Mouse (Mus musculus): ENCODE data around the gene Cd37. TPM values are rescaled to one million over a fixed set of nuclear protein-coding genes. Genes with fewer than 3 reads are reported as not detected.

Gene Cd37
- polyA plus RNA-seq, 1 experiment from 2014 or later: 3.0 TPM

GRCm38 (mm10) chr7:45196176-45196535, 42.8 kb downstream of the Cd37 start:
- Histone ChIP-seq H3K4me2 (ENCODE audit: low read depth, low read length) (no peak overlapping the region), H3K4me3 (ENCODE audit: low read length) (no peak overlapping the region), H3K9ac (ENCODE audit: low read length) (no peak overlapping the region), H3K36me3 (ENCODE audit: control insufficient read depth, insufficient read depth, low read length) (no peaks in the 10 kb centered on the region), H3K27me3 (ENCODE audit: control insufficient read depth, insufficient read depth, low read depth, low read length) (0 out of 2 replicates have a peak, but pooled peaks cover 3% of the 10 kb centered on the region), H3K9me3 (ENCODE audit: control insufficient read depth, low read length) (no peaks in the 10 kb centered on the region), H3K4me1 (replicated peaks; ENCODE audit: control insufficient read depth, insufficient read depth, low read length) (no peaks in the 10 kb centered on the region; the same call in 1 of the 2 replicates), H3K27ac (ENCODE audit: low read length) (no peak overlapping the region)
- no peak for ATAC-seq (ENCODE audit: low read depth)
- 72% methylated on average over 4 of the region's 4 CpGs for WGBS

GRCm38 (mm10) chr7:45195341-45196175, 43.4 kb downstream of the Cd37 start:
- Histone ChIP-seq H3K27me3 (ENCODE audit: control insufficient read depth, insufficient read depth, low read depth, low read length) (0 out of 2 replicates have a peak, but pooled peaks cover 3% of the 10 kb centered on the region), H3K27ac (ENCODE audit: low read length) (no peak overlapping the region), H3K4me1 (replicated peaks; ENCODE audit: control insufficient read depth, insufficient read depth, low read length) (no peaks in the 10 kb centered on the region; the same call in 1 of the 2 replicates), H3K9ac (ENCODE audit: low read length) (no peak overlapping the region), H3K4me2 (ENCODE audit: low read depth, low read length) (no peak overlapping the region), H3K4me3 (ENCODE audit: low read length) (no peak overlapping the region), H3K9me3 (ENCODE audit: control insufficient read depth, low read length) (no peaks in the 10 kb centered on the region), H3K36me3 (ENCODE audit: control insufficient read depth, insufficient read depth, low read length) (no peaks in the 10 kb centered on the region)
- ATAC-seq (ENCODE audit: low read depth): no peak
- 43% methylated on average over 13 of the region's 13 CpGs for WGBS

- Histone ChIP-seq H3K4me2 (ENCODE audit: low read depth, low read length) (no peak overlapping the region), H3K9ac (ENCODE audit: low read length) (no peak overlapping the region), H3K27ac (ENCODE audit: low read length) (no peak overlapping the region), H3K27me3 (ENCODE audit: control insufficient read depth, insufficient read depth, low read depth, low read length) (peaks cover 7% of the 10 kb centered on the region), H3K4me1 (replicated peaks; ENCODE audit: control insufficient read depth, insufficient read depth, low read length) (no peaks in the 10 kb centered on the region; the same call in 1 of the 2 replicates), H3K9me3 (ENCODE audit: control insufficient read depth, low read length) (no peaks in the 10 kb centered on the region), H3K36me3 (ENCODE audit: control insufficient read depth, insufficient read depth, low read length) (no peaks in the 10 kb centered on the region), H3K4me3 (ENCODE audit: low read length) (no peak overlapping the region)
- WGBS: 68% methylated on average over 17 of the region's 17 CpGs
- no peak for ATAC-seq (ENCODE audit: low read depth)
Measured at GRCm38 (mm10) chr7:45193871-45194785, 44.8 kb downstream of the Cd37 start.

- H3K9me3 ChIP-seq (ENCODE audit: control insufficient read depth, low read length): no peaks in the 10 kb centered on the region
- no peak overlapping the region for H3K9ac ChIP-seq (ENCODE audit: low read length)
- H3K4me3 ChIP-seq (ENCODE audit: low read length): no peak overlapping the region
- H3K36me3 ChIP-seq (ENCODE audit: control insufficient read depth, insufficient read depth, low read length): no peaks in the 10 kb centered on the region
- no peak overlapping the region for H3K4me2 ChIP-seq (ENCODE audit: low read depth, low read length)
- no peak for ATAC-seq (ENCODE audit: low read depth)
- peaks cover 12% of the 10 kb centered on the region for H3K27me3 ChIP-seq (ENCODE audit: control insufficient read depth, insufficient read depth, low read depth, low read length)
- H3K27ac ChIP-seq (ENCODE audit: low read length): no peak overlapping the region
- 53% methylated on average over 5 of the region's 5 CpGs for WGBS
- H3K4me1 ChIP-seq (replicated peaks; ENCODE audit: control insufficient read depth, insufficient read depth, low read length): no peaks in the 10 kb centered on the region; the same call in 1 of the 2 replicates
Measured at GRCm38 (mm10) chr7:45193406-45193805, 45.5 kb downstream of the Cd37 start.

GRCm38 (mm10) chr7:45192585-45193310, 46.2 kb downstream of the Cd37 start:
- no peak overlapping the region for H3K4me3 ChIP-seq (ENCODE audit: low read length)
- H3K27me3 ChIP-seq (ENCODE audit: control insufficient read depth, insufficient read depth, low read depth, low read length): peaks cover 13% of the 10 kb centered on the region
- no peaks in the 10 kb centered on the region for H3K36me3 ChIP-seq (ENCODE audit: control insufficient read depth, insufficient read depth, low read length)
- no peak for ATAC-seq (ENCODE audit: low read depth)
- no peak overlapping the region for H3K9ac ChIP-seq (ENCODE audit: low read length)
- 75% methylated on average over 7 of the region's 7 CpGs for WGBS
- H3K9me3 ChIP-seq (ENCODE audit: control insufficient read depth, low read length): no peaks in the 10 kb centered on the region
- H3K4me2 ChIP-seq (ENCODE audit: low read depth, low read length): no peak overlapping the region
- H3K27ac ChIP-seq (ENCODE audit: low read length): no peak overlapping the region
- no peaks in the 10 kb centered on the region; the same call in 1 of the 2 replicates for H3K4me1 ChIP-seq (replicated peaks; ENCODE audit: control insufficient read depth, insufficient read depth, low read length)

GRCm38 (mm10) chr7:45191803-45192363, 47.0 kb downstream of the Cd37 start:
- ATAC-seq (ENCODE audit: low read depth): no peak
- no peaks in the 10 kb centered on the region for H3K9me3 ChIP-seq (ENCODE audit: control insufficient read depth, low read length)
- no peak overlapping the region for H3K27ac ChIP-seq (ENCODE audit: low read length)
- no peak overlapping the region for H3K4me3 ChIP-seq (ENCODE audit: low read length)
- H3K4me2 ChIP-seq (ENCODE audit: low read depth, low read length): no peak overlapping the region
- peaks cover 17% of the 10 kb centered on the region for H3K27me3 ChIP-seq (ENCODE audit: control insufficient read depth, insufficient read depth, low read depth, low read length)
- H3K36me3 ChIP-seq (ENCODE audit: control insufficient read depth, insufficient read depth, low read length): no peaks in the 10 kb centered on the region
- H3K4me1 ChIP-seq (replicated peaks; ENCODE audit: control insufficient read depth, insufficient read depth, low read length): no peaks in the 10 kb centered on the region; the same call in 1 of the 2 replicates
- no peak overlapping the region for H3K9ac ChIP-seq (ENCODE audit: low read length)
- 6% methylated on average over 8 of the region's 8 CpGs for WGBS

GRCm38 (mm10) chr7:45191161-45191560, 47.8 kb downstream of the Cd37 start:
- Histone ChIP-seq H3K4me2 (ENCODE audit: low read depth, low read length) (no peak overlapping the region), H3K27me3 (ENCODE audit: control insufficient read depth, insufficient read depth, low read depth, low read length) (peaks cover 19% of the 10 kb centered on the region)

GRCm38 (mm10) chr7:45190186-45190585, 48.7 kb downstream of the Cd37 start:
- no peaks in the 10 kb centered on the region; the same call in 1 of the 2 replicates for H3K4me1 ChIP-seq (replicated peaks; ENCODE audit: control insufficient read depth, insufficient read depth, low read length)
- no peak overlapping the region for H3K4me2 ChIP-seq (ENCODE audit: low read depth, low read length)
- H3K27me3 ChIP-seq (ENCODE audit: control insufficient read depth, insufficient read depth, low read depth, low read length): peaks cover 29% of the 10 kb centered on the region

More at GRCm38 (mm10) chr7:45191161-45191560, 47.8 kb downstream of the Cd37 start:
- no peaks in the 10 kb centered on the region; the same call in 1 of the 2 replicates for H3K4me1 ChIP-seq (replicated peaks; ENCODE audit: control insufficient read depth, insufficient read depth, low read length)
- H3K27ac ChIP-seq (ENCODE audit: low read length): no peak overlapping the region
- ATAC-seq (ENCODE audit: low read depth): no peak
- no peaks in the 10 kb centered on the region for H3K36me3 ChIP-seq (ENCODE audit: control insufficient read depth, insufficient read depth, low read length)
- H3K9ac ChIP-seq (ENCODE audit: low read length): no peak overlapping the region
- H3K4me3 ChIP-seq (ENCODE audit: low read length): no peak overlapping the region
- WGBS: 50% methylated on average over 2 of the region's 2 CpGs
- H3K9me3 ChIP-seq (ENCODE audit: control insufficient read depth, low read length): no peaks in the 10 kb centered on the region

More at GRCm38 (mm10) chr7:45190186-45190585, 48.7 kb downstream of the Cd37 start:
- no peak overlapping the region for H3K27ac ChIP-seq (ENCODE audit: low read length)
- WGBS: 86% methylated on average over 6 of the region's 6 CpGs
- no peak overlapping the region for H3K4me3 ChIP-seq (ENCODE audit: low read length)
- no peaks in the 10 kb centered on the region for H3K9me3 ChIP-seq (ENCODE audit: control insufficient read depth, low read length)
- no peak overlapping the region for H3K9ac ChIP-seq (ENCODE audit: low read length)
- no peak for ATAC-seq (ENCODE audit: low read depth)
- no peaks in the 10 kb centered on the region for H3K36me3 ChIP-seq (ENCODE audit: control insufficient read depth, insufficient read depth, low read length)

Measured in lung, embryonic 16.5 days (tissue).